Mouse (Mus musculus) bone marrow macrophage, adult 2 months (primary cell): ENCODE data around the gene Steap3.

Source experiments
- CTCF ChIP-seq: IDR thresholded peaks from 2 replicates; pipeline ENCODE4 v1.5.1; 2012; ENCODE audit warnings: low read depth, mild to moderate bottlenecking, low read length, moderate library complexity
- POLR2A ChIP-seq: IDR thresholded peaks from 2 replicates; pipeline ENCODE4 v1.6.1; 2012; ENCODE audit warnings: mild to moderate bottlenecking, low read depth, low read length, borderline replicate concordance

DNA sequence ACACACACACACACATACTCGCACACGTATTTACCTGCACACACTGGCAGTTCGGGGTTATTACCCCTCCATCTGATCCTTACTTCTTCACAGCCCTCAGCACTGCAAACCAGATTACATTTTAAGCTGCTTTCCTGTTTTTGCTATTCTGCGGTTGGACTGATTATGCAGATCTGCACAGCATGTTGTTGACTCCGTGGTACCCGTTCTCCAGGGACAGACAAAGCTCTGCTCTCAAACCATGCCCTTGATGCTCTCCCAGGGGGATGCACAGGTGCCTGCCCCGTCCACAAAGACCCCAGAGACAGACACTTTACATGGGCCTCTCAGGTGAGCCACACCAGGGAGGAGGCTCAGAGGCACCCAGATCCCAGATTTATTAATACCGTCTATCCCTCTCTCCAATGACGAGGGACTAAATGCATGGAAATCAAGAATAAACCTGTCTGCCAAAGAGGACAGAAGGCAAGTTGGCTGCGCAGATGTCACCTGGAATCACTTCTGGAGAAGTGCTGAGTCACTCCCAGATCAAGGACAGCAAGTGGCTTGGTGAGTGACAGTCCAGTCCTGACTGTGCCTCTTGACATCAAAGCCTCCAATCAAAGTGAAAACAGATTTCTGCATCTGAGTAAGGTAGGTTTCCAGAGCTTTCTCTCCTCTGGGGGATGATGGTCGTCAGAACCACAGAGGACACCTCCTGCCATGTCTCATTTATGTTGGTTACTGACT, 63.8 kb downstream of the Steap3 start:
- TF ChIP-seq POLR2A = no peak
- no peak for TF ChIP-seq CTCF
